Mouse (Mus musculus) layer of hippocampus, adult 9-11 months (tissue): Measurements from ENCODE around the gene Rsl24d1.
"Not testable (repeated sequence)": the region's sequence is repeated elsewhere in the genome, so short reads cannot be mapped to it uniquely, and the experiment has no call there.

Experiments used
- DNase-seq: peaks from one replicate; pipeline ENCODE4 v3.0.0; 2022

Rsl24d1 gene

GRCm38 (mm10) chr9:73103159-73103879 is 9.9 kb upstream of the Rsl24d1 start:
- no peak for DNase-seq

- DNase-seq: no peak
Measured at GRCm38 (mm10) chr9:73103880-73104198, 9.4 kb upstream of the Rsl24d1 start.

GRCm38 (mm10) chr9:73105141-73105540 is 8.1 kb upstream of the Rsl24d1 start:
- DNase-seq: no peak

GRCm38 (mm10) chr9:73105771-73106170 is 7.5 kb upstream of the Rsl24d1 start:
- DNase-seq: no peak

- not testable (repeated sequence) for DNase-seq
Measured at GRCm38 (mm10) chr9:73116704-73117103, 3.5 kb downstream of the Rsl24d1 start.

GRCm38 (mm10) chr9:73118012-73118411 is 4.8 kb downstream of the Rsl24d1 start:
- DNase-seq: no peak

GRCm38 (mm10) chr9:73121735-73122134 is 8.5 kb downstream of the Rsl24d1 start:
- DNase-seq: peak; percentile 36

GRCm38 (mm10) chr9:73125043-73125570 is 11.9 kb downstream of the Rsl24d1 start:
- no peak for DNase-seq

- no peak for DNase-seq
Measured at GRCm38 (mm10) chr9:73127457-73127856, 14.2 kb downstream of the Rsl24d1 start.

- no peak for DNase-seq
Measured at GRCm38 (mm10) chr9:73129875-73130274, 16.6 kb downstream of the Rsl24d1 start.

- no peak for DNase-seq
Measured at GRCm38 (mm10) chr9:73130529-73130928, 17.3 kb downstream of the Rsl24d1 start.

- DNase-seq: no peak
Measured at GRCm38 (mm10) chr9:73137341-73137886, 24.2 kb downstream of the Rsl24d1 start.

GRCm38 (mm10) chr9:73154347-73154746 is 41.1 kb downstream of the Rsl24d1 start:
- no peak for DNase-seq

GRCm38 (mm10) chr9:73157968-73158367 is 44.7 kb downstream of the Rsl24d1 start:
- DNase-seq: no peak

GRCm38 (mm10) chr9:73159265-73159664 is 46.0 kb downstream of the Rsl24d1 start:
- DNase-seq: no peak

GRCm38 (mm10) chr9:73162571-73163333 is 49.5 kb downstream of the Rsl24d1 start:
- DNase-seq: peak; percentile 52

- no peak for DNase-seq
Measured at GRCm38 (mm10) chr9:73165631-73166030, 52.4 kb downstream of the Rsl24d1 start.
